Mouse (Mus musculus): ENCODE results near the gene Ddx42. TPM values are rescaled to one million over a fixed set of nuclear protein-coding genes. Genes with fewer than 3 reads are reported as not detected.

Ddx42 gene
- polyA plus RNA-seq, 1 experiment from 2014 or later, result 27.2 TPM

DNA sequence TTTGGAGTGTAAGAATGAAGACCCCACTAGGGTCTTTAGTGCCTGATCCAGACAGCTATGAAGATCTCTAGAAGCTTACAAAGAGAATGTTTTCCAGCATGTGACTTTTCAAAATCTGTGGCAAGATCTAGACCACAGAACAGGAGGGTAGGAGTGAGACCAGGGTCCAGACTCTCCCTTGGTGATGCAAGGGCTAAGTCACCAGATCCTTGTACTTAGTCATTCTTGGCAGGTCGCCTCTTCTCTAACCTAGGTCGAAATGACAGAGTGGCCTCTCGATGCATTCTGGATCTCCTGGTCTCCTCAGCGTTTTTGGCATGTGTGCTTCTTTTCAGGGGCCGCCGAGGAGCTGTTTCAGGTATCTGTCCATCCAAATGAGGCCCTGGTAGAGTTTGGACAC is 65.7 kb downstream of the Ddx42 start:
- WGBS, result 79% methylated on average over 6 of the region's 6 CpGs
- TF ChIP-seq EP300 (optimal IDR thresholded peaks at IDR 0.05) (no peak), CTCF (IDR thresholded peaks at IDR 0.05; ENCODE audit: low read depth) (no peak)
- Histone ChIP-seq H3K9me3 (ENCODE audit: control insufficient read depth, low read length) (no peaks in the 10 kb centered on the region), H3K9ac (ENCODE audit: low read length) (no peak overlapping the region), H3K27me3 (ENCODE audit: control insufficient read depth, insufficient read depth, low read length) (no peaks in the 10 kb centered on the region), H3K36me3 (ENCODE audit: control insufficient read depth, insufficient read depth, low read length) (no peaks in the 10 kb centered on the region), H3K4me1 (replicated peaks; ENCODE audit: control insufficient read depth, insufficient read depth) (no peaks in the 10 kb centered on the region), H3K27ac (replicated peaks) (no peak overlapping the region), H3K4me2 (replicated peaks; ENCODE audit: low read depth) (no peak overlapping the region), H3K4me3 (ENCODE audit: low read depth, low read length) (no peak overlapping the region)
- DNase-seq (ENCODE audit: low spot score) (no peak), ATAC-seq (ENCODE audit: low FRiP score, low TSS enrichment) (no peak)

- WGBS, result 79% methylated on average over 4 of the region's 4 CpGs
- H3K27me3 ChIP-seq (ENCODE audit: control insufficient read depth, insufficient read depth, low read length), result no peaks in the 10 kb centered on the region
- no peak for DNase-seq (ENCODE audit: low spot score)
Observed at GRCm38 (mm10) chr11:106283371-106283770, 66.6 kb downstream of the Ddx42 start.

DNA sequence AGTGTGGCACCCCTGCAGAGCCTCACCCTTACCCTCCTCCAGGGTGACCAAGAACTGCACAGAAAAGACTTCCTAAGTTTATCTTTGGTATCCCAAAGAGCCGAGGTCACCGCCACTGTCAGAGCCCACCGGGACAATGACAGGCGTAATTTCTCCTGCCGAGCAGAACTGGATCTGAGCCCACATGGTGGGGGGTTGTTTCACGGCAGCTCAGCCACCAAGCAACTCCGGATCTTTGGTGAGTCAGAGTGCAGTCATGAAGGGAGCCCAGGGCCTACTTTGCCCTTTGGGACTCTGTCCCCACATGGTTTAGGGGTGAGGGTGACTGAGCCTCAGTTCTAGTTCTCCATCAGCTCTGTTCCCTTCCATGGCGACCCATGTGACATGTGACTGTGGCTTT is 67.4 kb downstream of the Ddx42 start:
- H3K27me3 ChIP-seq (ENCODE audit: control insufficient read depth, insufficient read depth, low read length), result no peaks in the 10 kb centered on the region
- no peaks in the 10 kb centered on the region for H3K4me1 ChIP-seq (replicated peaks; ENCODE audit: control insufficient read depth, insufficient read depth)
- WGBS, result 60% methylated on average over 8 of the region's 8 CpGs
- TF ChIP-seq EP300 (optimal IDR thresholded peaks at IDR 0.05), result no peak
- TF ChIP-seq CTCF (IDR thresholded peaks at IDR 0.05; ENCODE audit: low read depth), result no peak
- no peak overlapping the region for H3K27ac ChIP-seq (replicated peaks)
- no peak overlapping the region for H3K4me2 ChIP-seq (replicated peaks; ENCODE audit: low read depth)
- H3K4me3 ChIP-seq (ENCODE audit: low read depth, low read length), result no peak overlapping the region
- ATAC-seq (ENCODE audit: low FRiP score, low TSS enrichment) (no peak), DNase-seq (ENCODE audit: low spot score) (no peak)
- H3K9me3 ChIP-seq (ENCODE audit: control insufficient read depth, low read length), result no peaks in the 10 kb centered on the region
- H3K36me3 ChIP-seq (ENCODE audit: control insufficient read depth, insufficient read depth, low read length), result no peaks in the 10 kb centered on the region
- H3K9ac ChIP-seq (ENCODE audit: low read length), result no peak overlapping the region

More at GRCm38 (mm10) chr11:106283371-106283770, 66.6 kb downstream of the Ddx42 start:
- Histone ChIP-seq H3K4me1 (replicated peaks; ENCODE audit: control insufficient read depth, insufficient read depth) (no peaks in the 10 kb centered on the region), H3K9ac (ENCODE audit: low read length) (no peak overlapping the region), H3K9me3 (ENCODE audit: control insufficient read depth, low read length) (no peaks in the 10 kb centered on the region), H3K27ac (replicated peaks) (no peak overlapping the region), H3K4me2 (replicated peaks; ENCODE audit: low read depth) (no peak overlapping the region), H3K4me3 (ENCODE audit: low read depth, low read length) (no peak overlapping the region), H3K36me3 (ENCODE audit: control insufficient read depth, insufficient read depth, low read length) (no peaks in the 10 kb centered on the region)
- no peak for ATAC-seq (ENCODE audit: low FRiP score, low TSS enrichment)
- TF ChIP-seq EP300 (optimal IDR thresholded peaks at IDR 0.05) (no peak), CTCF (IDR thresholded peaks at IDR 0.05; ENCODE audit: low read depth) (no peak)

GRCm38 (mm10) chr11:106286206-106286605 is 69.5 kb downstream of the Ddx42 start:
- H3K27me3 ChIP-seq (ENCODE audit: control insufficient read depth, insufficient read depth, low read length), result no peaks in the 10 kb centered on the region
- WGBS, result 90% methylated on average over 7 of the region's 7 CpGs
- DNase-seq (ENCODE audit: low spot score) (no peak), ATAC-seq (ENCODE audit: low FRiP score, low TSS enrichment) (no peak)
- H3K9me3 ChIP-seq (ENCODE audit: control insufficient read depth, low read length), result no peaks in the 10 kb centered on the region
- no peak overlapping the region for H3K4me3 ChIP-seq (ENCODE audit: low read depth, low read length)
- H3K4me1 ChIP-seq (replicated peaks; ENCODE audit: control insufficient read depth, insufficient read depth), result no peaks in the 10 kb centered on the region
- H3K4me2 ChIP-seq (replicated peaks; ENCODE audit: low read depth), result no peak overlapping the region
- H3K36me3 ChIP-seq (ENCODE audit: control insufficient read depth, insufficient read depth, low read length), result no peaks in the 10 kb centered on the region
- TF ChIP-seq CTCF (IDR thresholded peaks at IDR 0.05; ENCODE audit: low read depth), result no peak
- no peak for TF ChIP-seq EP300 (optimal IDR thresholded peaks at IDR 0.05)
- H3K9ac ChIP-seq (ENCODE audit: low read length), result no peak overlapping the region
- H3K27ac ChIP-seq (replicated peaks), result no peak overlapping the region

- Histone ChIP-seq H3K9me3 (ENCODE audit: control insufficient read depth, low read length) (no peaks in the 10 kb centered on the region), H3K27me3 (ENCODE audit: control insufficient read depth, insufficient read depth, low read length) (no peaks in the 10 kb centered on the region), H3K9ac (ENCODE audit: low read length) (no peak overlapping the region), H3K4me3 (ENCODE audit: low read depth, low read length) (no peak overlapping the region), H3K4me1 (replicated peaks; ENCODE audit: control insufficient read depth, insufficient read depth) (no peaks in the 10 kb centered on the region), H3K36me3 (ENCODE audit: control insufficient read depth, insufficient read depth, low read length) (no peaks in the 10 kb centered on the region), H3K4me2 (replicated peaks; ENCODE audit: low read depth) (no peak overlapping the region), H3K27ac (replicated peaks) (no peak overlapping the region)
- 46% methylated on average over 11 of the region's 11 CpGs for WGBS
- no peak for DNase-seq (ENCODE audit: low spot score)
- TF ChIP-seq EP300 (optimal IDR thresholded peaks at IDR 0.05) (no peak), CTCF (IDR thresholded peaks at IDR 0.05; ENCODE audit: low read depth) (no peak)
- ATAC-seq (ENCODE audit: low FRiP score, low TSS enrichment), result no peak
Observed at GRCm38 (mm10) chr11:106286987-106287386, 70.3 kb downstream of the Ddx42 start.

GRCm38 (mm10) chr11:106289369-106289768 is 72.6 kb downstream of the Ddx42 start:
- ATAC-seq (ENCODE audit: low FRiP score, low TSS enrichment), result peak; percentile 40; the same call in 1 of the 2 replicates
- WGBS, result 51% methylated on average over 8 of the region's 8 CpGs
- H3K9me3 ChIP-seq (ENCODE audit: control insufficient read depth, low read length), result no peaks in the 10 kb centered on the region
- H3K9ac ChIP-seq (ENCODE audit: low read length), result no peak overlapping the region
- no peaks in the 10 kb centered on the region for H3K27me3 ChIP-seq (ENCODE audit: control insufficient read depth, insufficient read depth, low read length)
- H3K4me3 ChIP-seq (ENCODE audit: low read depth, low read length), result no peak overlapping the region
- H3K4me2 ChIP-seq (replicated peaks; ENCODE audit: low read depth), result no peak overlapping the region
- H3K36me3 ChIP-seq (ENCODE audit: control insufficient read depth, insufficient read depth, low read length), result no peaks in the 10 kb centered on the region
- H3K4me1 ChIP-seq (replicated peaks; ENCODE audit: control insufficient read depth, insufficient read depth), result no peaks in the 10 kb centered on the region
- DNase-seq (ENCODE audit: low spot score), result peak; percentile 45
- TF ChIP-seq CTCF (IDR thresholded peaks at IDR 0.05; ENCODE audit: low read depth) (peak; percentile 56), EP300 (optimal IDR thresholded peaks at IDR 0.05) (no peak)
- H3K27ac ChIP-seq (replicated peaks), result no peak overlapping the region

Measured in stomach, postnatal 0 days (tissue).